In the genomic region with DNA sequence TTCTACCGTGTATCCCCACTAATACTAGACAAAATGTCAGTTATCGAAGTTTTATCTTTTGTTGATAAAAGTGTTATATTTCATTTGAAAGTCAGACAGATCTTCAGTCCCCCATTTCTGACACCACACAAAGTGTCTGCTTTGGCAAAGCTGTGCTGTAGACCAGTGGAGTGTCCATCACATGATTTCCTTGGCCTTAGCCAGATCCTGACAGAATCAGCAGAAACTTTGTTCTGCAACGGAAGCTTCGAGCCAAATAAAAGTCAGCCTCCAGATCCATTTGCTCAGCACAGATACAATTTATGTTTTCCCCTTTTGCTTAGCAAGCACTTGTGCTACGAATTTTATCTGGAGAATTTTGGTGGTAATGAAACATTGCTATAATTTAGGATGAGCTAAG, we compare ENCODE assay signal across 15 mouse cellular contexts.
"Had no signal": no experiment of that assay in that cellular context is flagged by ENCODE, and none has a peak within 500 bp of the region (broad histone marks: within the 10 kb centered on the region; RNA-seq: fewer than 3 reads in every experiment).

No protein-coding gene starts in this region.

- DNase-seq: kidney, adult 11 months; layer of hippocampus, adult 9-11 months; layer of hippocampus, postnatal 36 days; lung, postnatal 36 days; midbrain, embryonic 14.5 days; retina, postnatal 1 day; right cerebral cortex, postnatal 4 days; spleen, adult 18-20 months; thymus, adult 18-20 months; thymus, postnatal 14 days had no signal

- H3K9me3 ChIP-seq: kidney, embryonic 15.5 days; limb, embryonic 15.5 days; liver, embryonic 12.5 days; midbrain, embryonic 10.5 days had no signal

- H3K27ac ChIP-seq: kidney, embryonic 15.5 days; limb, embryonic 15.5 days; liver, embryonic 12.5 days; midbrain, embryonic 10.5 days had no signal

- H3K4me2 ChIP-seq: kidney, embryonic 15.5 days; limb, embryonic 15.5 days; liver, embryonic 12.5 days had no signal

- H3K4me1 ChIP-seq: kidney, embryonic 15.5 days; limb, embryonic 15.5 days; liver, embryonic 12.5 days; midbrain, embryonic 10.5 days had no signal

- H3K27me3 ChIP-seq: kidney, embryonic 15.5 days; limb, embryonic 15.5 days; liver, embryonic 12.5 days had no signal

- ATAC-seq: liver, embryonic 12.5 days had no signal

- H3K4me3 ChIP-seq: kidney, embryonic 15.5 days; limb, embryonic 15.5 days; liver, embryonic 12.5 days; midbrain, embryonic 10.5 days; myocyte had no signal

- H3K36me3 ChIP-seq: kidney, embryonic 15.5 days; limb, embryonic 15.5 days; liver, embryonic 12.5 days; midbrain, embryonic 10.5 days had no signal

- H3K9ac ChIP-seq: kidney, embryonic 15.5 days; limb, embryonic 15.5 days; liver, embryonic 12.5 days had no signal
